ENCODE assay signal across 8 mouse cellular contexts in genomic region chr7:29853219-29853842, GRCm38 (mm10). TPM values are rescaled to one million over a fixed set of nuclear protein-coding genes. Genes with fewer than 3 reads are reported as not detected.
DNase-seq lines count a peak whose midpoint lies in the region; ATAC-seq and TF ChIP-seq lines count a peak whose summit lies in the region.

Gene Zfp940, minus strand, starts transcription at chr7:29853669.

- peaks cover 15% of the 10 kb centered on the region for H3K4me1 ChIP-seq in E14TG2a.4 (replicated peaks; ENCODE audit: low read depth, low read length)
- H3K4me1 ChIP-seq in forebrain, embryonic 12.5 days, result peaks cover 6% of the 10 kb centered on the region
- H3K4me1 ChIP-seq in heart, postnatal 0 days (ENCODE audit: control insufficient read depth, insufficient read depth), result peaks cover 7% of the 10 kb centered on the region; the same call in 1 of the 2 replicates
- H3K4me1 ChIP-seq in liver, embryonic 16.5 days (ENCODE audit: control insufficient read depth, low read depth, low read length), result peaks cover 4% of the 10 kb centered on the region; the same call in 1 of the 2 replicates
- H3K4me1 ChIP-seq in neural tube, embryonic 14.5 days (ENCODE audit: control insufficient read depth, insufficient read depth, low read length), result 0 out of 2 replicates have a peak, but pooled peaks cover 4% of the 10 kb centered on the region

- peak; percentile 97 for ATAC-seq in forebrain, embryonic 12.5 days (ENCODE audit: low FRiP score)
- peak; percentile 97 for ATAC-seq in heart, postnatal 0 days (ENCODE audit: insufficient read depth, low read depth)
- peak; percentile 95 for ATAC-seq in liver, embryonic 16.5 days (ENCODE audit: low read depth)
- ATAC-seq in neural tube, embryonic 14.5 days (ENCODE audit: low read depth), result peak; percentile 99

- peak within 1 kb of the TSS; percentile 90 for H3K4me3 ChIP-seq in E14TG2a.4 (replicated peaks; ENCODE audit: low read length)
- peak within 1 kb of the TSS; percentile 49 for H3K4me3 ChIP-seq in forebrain, embryonic 12.5 days (replicated peaks)
- H3K4me3 ChIP-seq in heart, postnatal 0 days (ENCODE audit: low read depth, low read length), result peak within 1 kb of the TSS; percentile 56
- peak within 1 kb of the TSS; percentile 65 for H3K4me3 ChIP-seq in liver, embryonic 16.5 days (ENCODE audit: low read depth, low read length)
- H3K4me3 ChIP-seq in neural tube, embryonic 14.5 days (ENCODE audit: low read depth, low read length), result peak within 1 kb of the TSS; percentile 43

- 2% methylated on average over 21 of the region's 21 CpGs for WGBS in forebrain, embryonic 12.5 days
- 1% methylated on average over 21 of the region's 21 CpGs for WGBS in heart, postnatal 0 days
- WGBS in liver, embryonic 16.5 days (ENCODE audit: insufficient replicate concordance), result 2% methylated on average over 21 of the region's 21 CpGs
- WGBS in neural tube, embryonic 14.5 days, result 2% methylated on average over 21 of the region's 21 CpGs

- no peak within 1 kb of the TSS for H3K27ac ChIP-seq in forebrain, embryonic 12.5 days
- H3K27ac ChIP-seq in heart, postnatal 0 days (ENCODE audit: low read depth), result no peak within 1 kb of the TSS
- no peak within 1 kb of the TSS for H3K27ac ChIP-seq in liver, embryonic 16.5 days (ENCODE audit: low read length)
- peak within 1 kb of the TSS; percentile 22; the same call in 1 of the 2 replicates for H3K27ac ChIP-seq in neural tube, embryonic 14.5 days (ENCODE audit: low read depth, low read length)

- peaks cover 29% of the 10 kb centered on the region for H3K36me3 ChIP-seq in E14TG2a.4 (ENCODE audit: insufficient read depth, low read length)
- peaks cover 23% of the 10 kb centered on the region for H3K36me3 ChIP-seq in forebrain, embryonic 12.5 days (replicated peaks)
- H3K36me3 ChIP-seq in heart, postnatal 0 days (replicated peaks; ENCODE audit: control insufficient read depth, insufficient read depth, low read length), result no peaks in the 10 kb centered on the region
- H3K36me3 ChIP-seq in liver, embryonic 16.5 days (ENCODE audit: control insufficient read depth, insufficient read depth), result no peaks in the 10 kb centered on the region
- no peaks in the 10 kb centered on the region for H3K36me3 ChIP-seq in neural tube, embryonic 14.5 days (ENCODE audit: control insufficient read depth, insufficient read depth, low read length)

- peak within 1 kb of the TSS; percentile 57 for H3K9ac ChIP-seq in forebrain, embryonic 12.5 days
- 0 out of 2 replicates have a peak within 1 kb of the TSS, but pooled peaks have one; percentile 8 for H3K9ac ChIP-seq in heart, postnatal 0 days (replicated peaks; ENCODE audit: low read depth, low read length)
- peak within 1 kb of the TSS; percentile 58 for H3K9ac ChIP-seq in liver, embryonic 16.5 days (ENCODE audit: low read depth, low read length)
- peak within 1 kb of the TSS; percentile 68 for H3K9ac ChIP-seq in neural tube, embryonic 14.5 days (replicated peaks; ENCODE audit: low read depth, low read length)

- TF ChIP-seq EP300 in heart, postnatal 0 days (IDR thresholded peaks at IDR 0.05; ENCODE audit: low read depth), result no peak

- peaks cover 11% of the 10 kb centered on the region for H3K9me3 ChIP-seq in E14TG2a.4 (ENCODE audit: low read length)
- no peaks in the 10 kb centered on the region for H3K9me3 ChIP-seq in forebrain, embryonic 12.5 days
- H3K9me3 ChIP-seq in heart, postnatal 0 days (replicated peaks; ENCODE audit: control insufficient read depth, low read length), result 0 out of 2 replicates have a peak, but pooled peaks cover under 1% of the 10 kb centered on the region
- H3K9me3 ChIP-seq in liver, embryonic 16.5 days (replicated peaks; ENCODE audit: control insufficient read depth, low read length), result no peaks in the 10 kb centered on the region
- no peaks in the 10 kb centered on the region for H3K9me3 ChIP-seq in neural tube, embryonic 14.5 days (ENCODE audit: control insufficient read depth, low read length)

- peak; percentile 67 for DNase-seq in c-Kit-positive CD71-positive TER-119-positive erythroid progenitor cells, embryonic 14.5 days (ENCODE audit: low spot score)
- peak; percentile 84 for DNase-seq in heart, postnatal 0 days (ENCODE audit: low spot score)
- peak; percentile 87 to 88 for DNase-seq in kidney, postnatal 4 days
- DNase-seq in testis, postnatal 10 days (ENCODE audit: low spot score), result peak; percentile 83

- H3K27me3 ChIP-seq in E14TG2a.4 (ENCODE audit: insufficient read depth, low read length), result no peaks in the 10 kb centered on the region
- no peaks in the 10 kb centered on the region for H3K27me3 ChIP-seq in forebrain, embryonic 12.5 days
- H3K27me3 ChIP-seq in heart, postnatal 0 days (ENCODE audit: control insufficient read depth, insufficient read depth, low read length), result no peaks in the 10 kb centered on the region
- H3K27me3 ChIP-seq in liver, embryonic 16.5 days (ENCODE audit: control insufficient read depth, insufficient read depth, low read depth, low read length), result no peaks in the 10 kb centered on the region
- no peaks in the 10 kb centered on the region for H3K27me3 ChIP-seq in neural tube, embryonic 14.5 days (ENCODE audit: control insufficient read depth, insufficient read depth, low read length)

- TF ChIP-seq CTCF in E14TG2a.4 (conservative IDR thresholded peaks at IDR 0.05; ENCODE audit: low read length), result no peak
- no peak for TF ChIP-seq CTCF in heart, postnatal 0 days (IDR thresholded peaks at IDR 0.05; ENCODE audit: low read depth)

- H3K4me2 ChIP-seq in forebrain, embryonic 12.5 days, result peak within 1 kb of the TSS; percentile 68
- H3K4me2 ChIP-seq in heart, postnatal 0 days (ENCODE audit: low read depth, low read length), result peak within 1 kb of the TSS; percentile 79
- H3K4me2 ChIP-seq in liver, embryonic 16.5 days (ENCODE audit: low read depth, low read length), result peak within 1 kb of the TSS; percentile 75
- H3K4me2 ChIP-seq in neural tube, embryonic 14.5 days (ENCODE audit: low read depth, low read length), result peak within 1 kb of the TSS; percentile 84

RNA-seq across cellular contexts. Expression of gene Zfp940, which starts in this region (rescaled TPM):
- polyA plus RNA-seq in forebrain, embryonic 12.5 days (2016; fragmentation: Nextera tagmentation; extraction: Ambion mirVana), result 11.9 and 12.8 TPM in 2 replicates
- total RNA-seq in heart, postnatal 0 days (2014; rRNA removed; ENCODE audit: low replicate concordance), result 2.7 TPM in 1 of 2 replicates, not detected in the other
- polyA plus RNA-seq in heart, postnatal 0 days (2015; fragmentation: Nextera tagmentation; extraction: Ambion mirVana), result 0.55 and 0.56 TPM in 2 replicates
- polyA plus RNA-seq in liver, embryonic 16.5 days (2015; fragmentation: Nextera tagmentation; extraction: Ambion mirVana), result 0.68 and 0.77 TPM in 2 replicates
- polyA plus RNA-seq in neural tube, embryonic 14.5 days (2014; fragmentation: Nextera tagmentation; extraction: Ambion mirVana), result 13.4 and 16.0 TPM in 2 replicates

Comparison
In these comparisons a context has a peak if more than half of its experiments do, and no peak if none do; other contexts are left out.
1. Peak in ATAC-seq, H3K4me3 ChIP-seq, H3K9ac ChIP-seq and H3K4me2 ChIP-seq in liver, embryonic 16.5 days; RNA of the gene not detected or under 1 TPM.
2. H3K9ac ChIP-seq: peak in every context shown above with its lines; median percentile 68 in neural tube, embryonic 14.5 days; 58 in liver, embryonic 16.5 days; 57 in forebrain, embryonic 12.5 days; 8 in heart, postnatal 0 days.